ENCODE assay signal across 8 mouse cellular contexts in the genomic region with DNA sequence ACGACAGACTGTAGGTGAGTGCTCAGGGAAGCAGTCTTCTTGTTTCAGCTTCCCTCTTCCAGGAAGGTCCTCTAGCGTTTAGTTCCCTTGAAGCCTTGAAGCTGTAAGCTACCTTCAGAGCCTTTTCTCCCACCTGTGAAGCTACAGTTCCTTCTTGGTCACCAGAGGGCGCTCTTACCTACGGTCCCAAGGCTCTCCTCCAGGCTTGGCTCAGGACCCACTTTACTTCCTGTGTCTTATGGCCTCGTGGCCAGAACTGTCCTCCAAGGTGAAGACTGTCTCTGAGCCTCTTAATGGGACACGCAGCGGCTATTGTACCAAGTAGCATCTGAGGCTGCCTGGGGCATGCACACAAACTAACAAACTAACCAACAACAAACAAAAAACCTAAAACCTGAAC. TPM values are rescaled to one million over a fixed set of nuclear protein-coding genes. Genes with fewer than 3 reads are reported as not detected.
DNase-seq lines count a peak whose midpoint lies in the region; ATAC-seq and TF ChIP-seq lines count a peak whose summit lies in the region.

No protein-coding gene starts in this region.

- in situ Hi-C loops in ES-E14 (cut with MboI; ENCODE audit: low sequenced_read_pairs in 2 of 2, unreplicated experiment in 2 of 2): loop anchor here in 1 of 2 experiments (5.0 kb wide), 1 partner anchor 78 kb away; no protein-coding TSS in a partner anchor

- ATAC-seq in hindbrain, embryonic 11.5 days (ENCODE audit: low FRiP score): 0 out of 2 replicates have a peak, but pooled peaks have one; percentile 27
- no peak for ATAC-seq in hindbrain, embryonic 12.5 days (ENCODE audit: low FRiP score)
- no peak for ATAC-seq in limb, embryonic 11.5 days (ENCODE audit: insufficient number of reproducible peaks, low FRiP score, low TSS enrichment, low read depth)

- H3K4me2 ChIP-seq in hindbrain, embryonic 11.5 days (replicated peaks; ENCODE audit: low read depth, low read length): no peak overlapping the region
- no peak overlapping the region for H3K4me2 ChIP-seq in hindbrain, embryonic 12.5 days (replicated peaks)
- no peak overlapping the region for H3K4me2 ChIP-seq in limb, embryonic 11.5 days (ENCODE audit: low read depth, severe bottlenecking)

- intact Hi-C loops in heart, postnatal 10 days (cut with DNase I): no loop called here

- H3K36me3 ChIP-seq in hindbrain, embryonic 11.5 days (ENCODE audit: control insufficient read depth, insufficient read depth, low read length): no peaks in the 10 kb centered on the region
- H3K36me3 ChIP-seq in hindbrain, embryonic 12.5 days: no peaks in the 10 kb centered on the region
- no peaks in the 10 kb centered on the region for H3K36me3 ChIP-seq in ES-E14 (ENCODE audit: control insufficient read depth, insufficient read depth, low read length, poor library complexity, severe bottlenecking)
- no peaks in the 10 kb centered on the region for H3K36me3 ChIP-seq in limb, embryonic 11.5 days (ENCODE audit: control insufficient read depth, insufficient read depth, low read length)

- H3K4me1 ChIP-seq in hindbrain, embryonic 11.5 days (replicated peaks; ENCODE audit: control insufficient read depth, insufficient read depth, low read length): no peaks in the 10 kb centered on the region
- 0 out of 2 replicates have a peak, but pooled peaks cover 5% of the 10 kb centered on the region for H3K4me1 ChIP-seq in hindbrain, embryonic 12.5 days
- H3K4me1 ChIP-seq in ES-E14 (ENCODE audit: control insufficient read depth in 2 of 2, insufficient read depth in 2 of 2, low read length in 2 of 2, poor library complexity in 1 of 2): no peaks in the 10 kb centered on the region
- no peaks in the 10 kb centered on the region for H3K4me1 ChIP-seq in limb, embryonic 11.5 days (ENCODE audit: control insufficient read depth, insufficient read depth, low read length)

- H3K9ac ChIP-seq in hindbrain, embryonic 11.5 days (ENCODE audit: low read depth, low read length): no peak overlapping the region
- no peak overlapping the region for H3K9ac ChIP-seq in hindbrain, embryonic 12.5 days
- no peak overlapping the region for H3K9ac ChIP-seq in ES-E14 (ENCODE audit: insufficient read depth, low read depth, low read length, poor library complexity, severe bottlenecking)
- no peak overlapping the region for H3K9ac ChIP-seq in limb, embryonic 11.5 days (ENCODE audit: low read length)

- H3K9me3 ChIP-seq in hindbrain, embryonic 11.5 days (ENCODE audit: control insufficient read depth, low read length): no peaks in the 10 kb centered on the region
- no peaks in the 10 kb centered on the region for H3K9me3 ChIP-seq in hindbrain, embryonic 12.5 days (replicated peaks)
- no peaks in the 10 kb centered on the region for H3K9me3 ChIP-seq in ES-E14 (ENCODE audit: control insufficient read depth, insufficient read depth, low read depth, low read length)
- H3K9me3 ChIP-seq in limb, embryonic 11.5 days (ENCODE audit: control insufficient read depth, low read length): no peaks in the 10 kb centered on the region

- H3K27ac ChIP-seq in hindbrain, embryonic 11.5 days (ENCODE audit: low read depth, low read length): no peak overlapping the region
- no peak overlapping the region for H3K27ac ChIP-seq in hindbrain, embryonic 12.5 days
- H3K27ac ChIP-seq in ES-E14 (ENCODE audit: insufficient read depth, low read depth, low read length, poor library complexity, severe bottlenecking): no peak overlapping the region
- no peak overlapping the region for H3K27ac ChIP-seq in limb, embryonic 11.5 days (replicated peaks; ENCODE audit: low read depth, low read length)

- whole genome bisulfite sequencing in hindbrain, embryonic 11.5 days: 13% methylated on average over 7 of the region's 7 CpGs
- 12% methylated on average over 7 of the region's 7 CpGs for WGBS in hindbrain, embryonic 12.5 days
- 9% methylated on average over 7 of the region's 7 CpGs for WGBS in limb, embryonic 11.5 days

- DNase-seq in hindbrain, embryonic 11.5 days (ENCODE audit: low spot score): peak; percentile 71
- peak; percentile 65 for DNase-seq in ES-E14 (ENCODE audit: low read depth, low spot score)
- DNase-seq in c-Kit-positive CD71-positive TER-119-negative erythroid progenitor cells, embryonic 14.5 days (ENCODE audit: low read depth): peak; percentile 51
- peak; percentile 42 to 62 for DNase-seq in heart, postnatal 10 days
- peak; percentile 52 for DNase-seq in limb, embryonic 11.5 days (ENCODE audit: low spot score)
- DNase-seq in ovary, postnatal 36 days (ENCODE audit: low spot score): peak; percentile 26
- peak; percentile 67 for DNase-seq in thymus, postnatal 4 days

- no peak overlapping the region for H3K4me3 ChIP-seq in hindbrain, embryonic 11.5 days (ENCODE audit: low read depth, low read length)
- no peak overlapping the region for H3K4me3 ChIP-seq in hindbrain, embryonic 12.5 days
- H3K4me3 ChIP-seq in ES-E14 (ENCODE audit: insufficient read depth in 1 of 2, low read depth in 1 of 2, low read length in 2 of 2, poor library complexity in 1 of 2, severe bottlenecking in 1 of 2): no peak overlapping the region
- no peak overlapping the region for H3K4me3 ChIP-seq in limb, embryonic 11.5 days (ENCODE audit: low read depth, low read length)

- no peaks in the 10 kb centered on the region for H3K27me3 ChIP-seq in hindbrain, embryonic 11.5 days (ENCODE audit: control insufficient read depth, insufficient read depth, low read length)
- peaks cover 15% of the 10 kb centered on the region for H3K27me3 ChIP-seq in hindbrain, embryonic 12.5 days
- H3K27me3 ChIP-seq in limb, embryonic 11.5 days (ENCODE audit: control insufficient read depth, insufficient read depth, low read length): no peaks in the 10 kb centered on the region

TF ChIP-seq in ES-E14, 5 proteins besides CTCF, POLR2A, EP300 and RAD21:
- TF ChIP-seq ZC3H11A (IDR thresholded peaks at IDR 0.05; ENCODE audit: borderline replicate concordance, low read depth, low read length) (peak; percentile 43; the same call in 1 of the 2 replicates), CHD2 (IDR thresholded peaks at IDR 0.05; ENCODE audit: low read depth, low read length) (no peak), ZNF384 (IDR thresholded peaks at IDR 0.05; ENCODE audit: low read depth, low read length) (no peak), MAFK (IDR thresholded peaks at IDR 0.05; ENCODE audit: insufficient read depth, low read depth, low read length) (no peak), HCFC1 (IDR thresholded peaks at IDR 0.05; ENCODE audit: borderline replicate concordance, insufficient read depth, low read length) (no peak)
TF ChIP-seq in ES-E14: peak in this region for 1.

RNA-seq across cellular contexts. Expression of gene Pkp1, which starts 26.7 kb away (rescaled TPM):
- polyA plus RNA-seq in hindbrain, embryonic 11.5 days (2014; fragmentation: Nextera tagmentation; extraction: Ambion mirVana): 0.08 and 0.22 TPM in 2 replicates
- polyA plus RNA-seq in hindbrain, embryonic 12.5 days (2016; fragmentation: Nextera tagmentation; extraction: Ambion mirVana): 0.35 and 0.39 TPM in 2 replicates
- total RNA-seq in ES-E14 (2012; rRNA removed): 0.05 and 0.09 TPM in 2 replicates
- under 1 TPM; 0.10 to 0.14 TPM for total RNA-seq in heart, postnatal 10 days (2021)
- 0.71 and 0.79 TPM in 2 replicates for polyA plus RNA-seq in limb, embryonic 11.5 days (2014; fragmentation: Nextera tagmentation; extraction: Ambion mirVana)
